In the genomic region with DNA sequence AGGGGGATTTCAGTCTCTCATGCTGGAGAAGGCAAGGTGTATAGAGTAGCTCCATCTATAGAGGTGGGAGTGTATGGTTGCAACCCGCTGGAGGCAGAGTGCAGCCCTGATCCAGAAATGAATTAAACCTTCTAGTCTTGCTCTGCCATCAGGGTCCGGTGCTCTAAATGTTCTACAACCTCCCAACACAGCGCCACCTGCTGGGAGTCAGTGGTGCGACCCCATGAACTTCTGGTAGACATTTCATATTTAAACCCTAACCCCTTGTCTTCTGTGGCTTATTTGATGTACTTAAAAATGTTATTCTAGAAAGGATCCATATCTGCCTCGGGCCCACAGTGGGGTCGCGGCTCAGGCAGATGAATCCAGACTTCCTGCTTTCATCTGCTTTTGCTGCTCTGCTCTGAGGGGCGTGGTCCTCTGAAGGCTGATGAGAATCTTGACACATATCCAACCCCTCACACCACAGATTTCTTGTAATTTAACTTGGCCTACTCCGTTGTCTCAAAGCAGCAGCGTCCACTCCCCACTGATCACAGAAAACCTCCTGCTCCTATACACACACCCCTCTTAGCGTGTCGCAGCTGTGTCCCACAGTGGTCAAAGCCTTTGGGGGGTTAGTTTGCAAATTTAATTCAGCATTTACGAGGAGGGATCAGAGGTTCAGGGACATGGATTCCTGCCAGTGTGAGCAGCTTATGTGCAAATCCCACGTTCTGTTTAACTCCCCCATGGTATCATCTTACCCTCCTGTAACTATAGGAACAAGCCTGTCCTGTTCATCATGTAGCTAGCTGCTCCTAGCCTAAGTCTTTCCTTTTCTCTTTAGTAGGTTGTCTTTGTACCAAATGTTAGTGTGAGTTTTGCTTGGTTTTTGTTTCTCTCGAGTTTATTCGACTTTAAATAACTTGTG, we compare ENCODE assay signal across 8 mouse cellular contexts. TPM values are rescaled to one million over a fixed set of nuclear protein-coding genes. Genes with fewer than 3 reads are reported as not detected.
DNase-seq lines count a peak whose midpoint lies in the region; ATAC-seq and TF ChIP-seq lines count a peak whose summit lies in the region.
"Had no signal": no experiment of that assay in that cellular context is flagged by ENCODE, and none has a peak within 500 bp of the region (broad histone marks: within the 10 kb centered on the region; RNA-seq: fewer than 3 reads in every experiment).

No protein-coding gene starts in this region.

- TF ChIP-seq CTCF in G1E (IDR thresholded peaks at IDR 0.05; ENCODE audit: low read depth, low read length) = peak; percentile 40; the same call in 1 of the 2 replicates
- TF ChIP-seq CTCF in brain, embryonic 14.5 days (IDR thresholded peaks at IDR 0.05; ENCODE audit: borderline replicate concordance, extremely low read depth, insufficient read depth, insufficient read length) = peak; percentile 34; the same call in 1 of the 2 replicates
- TF ChIP-seq CTCF in lung, embryonic 14.5 days (IDR thresholded peaks at IDR 0.05; ENCODE audit: low read depth) = peak; percentile 49

- H3K27ac ChIP-seq in hindbrain, embryonic 16.5 days (ENCODE audit: low read depth, low read length) = peak overlapping the region; percentile 24; the same call in 1 of the 2 replicates
- no peak overlapping the region for H3K27ac ChIP-seq in hindbrain, embryonic 13.5 days
- no peak overlapping the region for H3K27ac ChIP-seq in lung, embryonic 14.5 days (ENCODE audit: low read depth)
- H3K27ac ChIP-seq in midbrain, embryonic 16.5 days (ENCODE audit: low read length) = no peak overlapping the region

- TF ChIP-seq POLR2A in brain, embryonic 14.5 days (IDR thresholded peaks at IDR 0.05; ENCODE audit: borderline replicate concordance, extremely low read depth, insufficient read depth, insufficient read length, poor library complexity, severe bottlenecking) = no peak

- no peaks in the 10 kb centered on the region for H3K36me3 ChIP-seq in hindbrain, embryonic 16.5 days (ENCODE audit: control insufficient read depth, insufficient read depth, low read length)
- no peaks in the 10 kb centered on the region for H3K36me3 ChIP-seq in hindbrain, embryonic 13.5 days
- no peaks in the 10 kb centered on the region for H3K36me3 ChIP-seq in G1E (replicated peaks)
- no peaks in the 10 kb centered on the region for H3K36me3 ChIP-seq in lung, embryonic 14.5 days (ENCODE audit: insufficient read depth)
- no peaks in the 10 kb centered on the region for H3K36me3 ChIP-seq in midbrain, embryonic 16.5 days (ENCODE audit: control insufficient read depth, insufficient read depth, low read length)

- no peaks in the 10 kb centered on the region; the same call in 1 of the 2 replicates for H3K4me1 ChIP-seq in hindbrain, embryonic 16.5 days (ENCODE audit: control insufficient read depth, insufficient read depth, low read depth, low read length)
- 0 out of 2 replicates have a peak, but pooled peaks cover 4% of the 10 kb centered on the region for H3K4me1 ChIP-seq in hindbrain, embryonic 13.5 days (replicated peaks)
- H3K4me1 ChIP-seq in G1E (ENCODE audit: insufficient read depth, low read depth, low read length) = no peaks in the 10 kb centered on the region; the same call in 1 of the 2 replicates
- no peaks in the 10 kb centered on the region for H3K4me1 ChIP-seq in lung, embryonic 14.5 days (ENCODE audit: insufficient read depth)
- H3K4me1 ChIP-seq in midbrain, embryonic 16.5 days (ENCODE audit: control insufficient read depth, insufficient read depth, low read length) = no peaks in the 10 kb centered on the region

- H3K9me3 ChIP-seq in hindbrain, embryonic 16.5 days (ENCODE audit: control insufficient read depth, low read length) = peaks cover 2% of the 10 kb centered on the region; the same call in 1 of the 2 replicates
- H3K9me3 ChIP-seq in hindbrain, embryonic 13.5 days = no peaks in the 10 kb centered on the region
- 0 out of 2 replicates have a peak, but pooled peaks cover 2% of the 10 kb centered on the region for H3K9me3 ChIP-seq in G1E (replicated peaks)
- H3K9me3 ChIP-seq in lung, embryonic 14.5 days (ENCODE audit: low read depth, low read length) = no peaks in the 10 kb centered on the region
- H3K9me3 ChIP-seq in midbrain, embryonic 16.5 days (replicated peaks; ENCODE audit: control insufficient read depth, low read length, poor library complexity, severe bottlenecking) = no peaks in the 10 kb centered on the region

- H3K4me3 ChIP-seq in hindbrain, embryonic 16.5 days (ENCODE audit: low read length) = no peak overlapping the region
- no peak overlapping the region for H3K4me3 ChIP-seq in hindbrain, embryonic 13.5 days
- H3K4me3 ChIP-seq in G1E (ENCODE audit: low read depth, low read length) = no peak overlapping the region
- H3K4me3 ChIP-seq in lung, embryonic 14.5 days (ENCODE audit: low read depth, low read length) = no peak overlapping the region
- H3K4me3 ChIP-seq in midbrain, embryonic 16.5 days (ENCODE audit: low read depth, low read length) = no peak overlapping the region

- H3K9ac ChIP-seq in hindbrain, embryonic 16.5 days (ENCODE audit: low read depth, low read length) = no peak overlapping the region
- H3K9ac ChIP-seq in hindbrain, embryonic 13.5 days = no peak overlapping the region
- H3K9ac ChIP-seq in lung, embryonic 14.5 days = no peak overlapping the region
- no peak overlapping the region for H3K9ac ChIP-seq in midbrain, embryonic 16.5 days (ENCODE audit: low read depth, low read length)

- ATAC-seq in hindbrain, embryonic 16.5 days = no peak
- ATAC-seq in hindbrain, embryonic 13.5 days (ENCODE audit: low FRiP score) = no peak
- ATAC-seq in G1E (ENCODE audit: extremely low read depth, insufficient number of reproducible peaks, low FRiP score, poor library complexity, severe bottlenecking) = no peak
- no peak for ATAC-seq in lung, embryonic 14.5 days (ENCODE audit: insufficient read depth)
- ATAC-seq in midbrain, embryonic 16.5 days = no peak

- H3K27me3 ChIP-seq in hindbrain, embryonic 16.5 days (replicated peaks; ENCODE audit: control insufficient read depth, insufficient read depth, low read length) = no peaks in the 10 kb centered on the region
- no peaks in the 10 kb centered on the region for H3K27me3 ChIP-seq in hindbrain, embryonic 13.5 days
- peaks cover 11% of the 10 kb centered on the region for H3K27me3 ChIP-seq in G1E (ENCODE audit: insufficient read depth, low read length)
- no peaks in the 10 kb centered on the region for H3K27me3 ChIP-seq in lung, embryonic 14.5 days (ENCODE audit: insufficient read depth, low read length)
- no peaks in the 10 kb centered on the region for H3K27me3 ChIP-seq in midbrain, embryonic 16.5 days (ENCODE audit: control insufficient read depth, insufficient read depth, low read depth, low read length)

- WGBS in hindbrain, embryonic 16.5 days = 64% methylated on average over 16 of the region's 16 CpGs
- 71% methylated on average over 16 of the region's 16 CpGs for WGBS in hindbrain, embryonic 13.5 days
- 63% methylated on average over 16 of the region's 16 CpGs for WGBS in lung, embryonic 14.5 days
- 60% methylated on average over 16 of the region's 16 CpGs for WGBS in midbrain, embryonic 16.5 days

- DNase-seq in G1E (ENCODE audit: low spot score) = peak; percentile 8
- DNase-seq in brain, embryonic 14.5 days (ENCODE audit: low read depth) = peak; percentile 65
- no peak for DNase-seq in lung, embryonic 14.5 days
- peak; percentile 29 for DNase-seq in thymus, postnatal 0 days (ENCODE audit: low spot score)

- H3K4me2 ChIP-seq in hindbrain, embryonic 16.5 days (ENCODE audit: low read length) = no peak overlapping the region
- no peak overlapping the region for H3K4me2 ChIP-seq in hindbrain, embryonic 13.5 days
- no peak overlapping the region for H3K4me2 ChIP-seq in lung, embryonic 14.5 days
- no peak overlapping the region for H3K4me2 ChIP-seq in midbrain, embryonic 16.5 days (ENCODE audit: low read length)

RNA-seq across cellular contexts. Expression of gene Nlrp3, which starts 3.9 kb away (rescaled TPM):
- 0.07 and 0.10 TPM in 2 replicates for polyA plus RNA-seq in hindbrain, embryonic 16.5 days (2015; fragmentation: Nextera tagmentation; extraction: Ambion mirVana)
- 0.18 and 0.21 TPM in 2 replicates for polyA plus RNA-seq in hindbrain, embryonic 13.5 days (2015; fragmentation: Nextera tagmentation; extraction: Ambion mirVana)
- total RNA-seq in G1E (2014; fragmentation: Nextera tagmentation) (not detected in 2 replicates), G1E (2017) (0.12 and 0.71 TPM in 2 replicates)
- not detected in 2 replicates for polyA plus RNA-seq in G1E (2012)
- 0.24 and 0.33 TPM in 2 replicates for polyA plus RNA-seq in brain, embryonic 14.5 days (2012; rRNA removed)
- 0.12 and 0.50 TPM in 2 replicates for polyA plus RNA-seq in lung, embryonic 14.5 days (2014; fragmentation: Nextera tagmentation; extraction: Ambion mirVana)
- 0.49 TPM in 2 replicates for polyA plus RNA-seq in thymus, postnatal 0 days (2015; fragmentation: Nextera tagmentation; extraction: Ambion mirVana)
- polyA plus RNA-seq in midbrain, embryonic 16.5 days (2015; fragmentation: Nextera tagmentation; extraction: Ambion mirVana) = 0.09 and 0.34 TPM in 2 replicates

RNA-seq across cellular contexts. Expression of gene Zkscan17, which starts 10.9 kb away (rescaled TPM):
- polyA plus RNA-seq in hindbrain, embryonic 16.5 days (2015; fragmentation: Nextera tagmentation; extraction: Ambion mirVana) = 11.4 and 15.5 TPM in 2 replicates
- polyA plus RNA-seq in hindbrain, embryonic 13.5 days (2015; fragmentation: Nextera tagmentation; extraction: Ambion mirVana) = 14.8 and 15.9 TPM in 2 replicates
- total RNA-seq in G1E (2014; fragmentation: Nextera tagmentation) (48.6 and 48.9 TPM in 2 replicates), G1E (2017) (14.1 and 15.3 TPM in 2 replicates)
- polyA plus RNA-seq in G1E (2012) = 87.9 and 89.8 TPM in 2 replicates
- polyA plus RNA-seq in brain, embryonic 14.5 days (2012; rRNA removed) = 12.6 and 16.4 TPM in 2 replicates
- polyA plus RNA-seq in lung, embryonic 14.5 days (2014; fragmentation: Nextera tagmentation; extraction: Ambion mirVana) = 27.6 and 30.9 TPM in 2 replicates
- 14.9 and 15.0 TPM in 2 replicates for polyA plus RNA-seq in thymus, postnatal 0 days (2015; fragmentation: Nextera tagmentation; extraction: Ambion mirVana)
- 13.4 TPM in 2 replicates for polyA plus RNA-seq in midbrain, embryonic 16.5 days (2015; fragmentation: Nextera tagmentation; extraction: Ambion mirVana)

RNA-seq across cellular contexts. Expression of gene Olfr222, which starts 38.6 kb away (rescaled TPM):
- not detected in 2 replicates for polyA plus RNA-seq in hindbrain, embryonic 16.5 days (2015; fragmentation: Nextera tagmentation; extraction: Ambion mirVana)
- not detected in 2 replicates for polyA plus RNA-seq in hindbrain, embryonic 13.5 days (2015; fragmentation: Nextera tagmentation; extraction: Ambion mirVana)
- not detected in 2 replicates for total RNA-seq in G1E (2014; fragmentation: Nextera tagmentation)
- not detected in 2 replicates for total RNA-seq in G1E (2017)
- polyA plus RNA-seq in G1E (2012) = not detected in 2 replicates
- polyA plus RNA-seq in brain, embryonic 14.5 days (2012; rRNA removed) = not detected in 2 replicates
- polyA plus RNA-seq in lung, embryonic 14.5 days (2014; fragmentation: Nextera tagmentation; extraction: Ambion mirVana) = not detected in 2 replicates
- polyA plus RNA-seq in thymus, postnatal 0 days (2015; fragmentation: Nextera tagmentation; extraction: Ambion mirVana) = not detected in 2 replicates
- not detected in 2 replicates for polyA plus RNA-seq in midbrain, embryonic 16.5 days (2015; fragmentation: Nextera tagmentation; extraction: Ambion mirVana)
- total RNA-seq: gastrocnemius, postnatal 36 days had no signal

RNA-seq across cellular contexts. Expression of gene Olfr223, which starts 55.6 kb away (rescaled TPM):
- polyA plus RNA-seq in hindbrain, embryonic 16.5 days (2015; fragmentation: Nextera tagmentation; extraction: Ambion mirVana) = not detected in 2 replicates
- polyA plus RNA-seq in hindbrain, embryonic 13.5 days (2015; fragmentation: Nextera tagmentation; extraction: Ambion mirVana) = not detected in 2 replicates
- total RNA-seq in G1E (2014; fragmentation: Nextera tagmentation) (not detected in 2 replicates), G1E (2017) (not detected in 2 replicates)
- not detected in 2 replicates for polyA plus RNA-seq in G1E (2012)
- not detected in 2 replicates for polyA plus RNA-seq in brain, embryonic 14.5 days (2012; rRNA removed)
- not detected in 2 replicates for polyA plus RNA-seq in lung, embryonic 14.5 days (2014; fragmentation: Nextera tagmentation; extraction: Ambion mirVana)
- polyA plus RNA-seq in thymus, postnatal 0 days (2015; fragmentation: Nextera tagmentation; extraction: Ambion mirVana) = not detected in 2 replicates
- polyA plus RNA-seq in midbrain, embryonic 16.5 days (2015; fragmentation: Nextera tagmentation; extraction: Ambion mirVana) = not detected in 2 replicates
- total RNA-seq: gastrocnemius, postnatal 36 days had no signal
